Mouse (Mus musculus): ENCODE measurements around the gene Ift140.

- no peak for TF ChIP-seq CTCF (IDR thresholded peaks at IDR 0.05; ENCODE audit: borderline replicate concordance, extremely low read depth, insufficient read depth, insufficient read length)
- no peak for TF ChIP-seq POLR2A (IDR thresholded peaks at IDR 0.05; ENCODE audit: borderline replicate concordance, extremely low read depth, insufficient read depth, insufficient read length, poor library complexity, severe bottlenecking)
These were observed 10.8 kb upstream of the Ift140 start for GRCm38 (mm10) chr17:25005102-25005501.
